Mouse (Mus musculus) layer of hippocampus, adult 8-10 months (tissue): ENCODE data around the gene Zbtb16. TPM values are rescaled to one million over a fixed set of nuclear protein-coding genes. Genes with fewer than 3 reads are reported as not detected.

Experiments used
- DNase-seq, 2 experiments: peaks; one replicate each; pipeline ENCODE4 v3.0.0; 2022; ENCODE audit warnings: low spot score in 2 of 2
- total RNA-seq, 4 experiments: library from RNA; stranded (reverse); gene quantifications; 2 replicates each; pipeline ENCODE4 v1.2.4; 2022

Zbtb16 gene
- total RNA-seq, 4 experiments from 2014 or later, result 118 to 146 (median 137) TPM

DNA sequence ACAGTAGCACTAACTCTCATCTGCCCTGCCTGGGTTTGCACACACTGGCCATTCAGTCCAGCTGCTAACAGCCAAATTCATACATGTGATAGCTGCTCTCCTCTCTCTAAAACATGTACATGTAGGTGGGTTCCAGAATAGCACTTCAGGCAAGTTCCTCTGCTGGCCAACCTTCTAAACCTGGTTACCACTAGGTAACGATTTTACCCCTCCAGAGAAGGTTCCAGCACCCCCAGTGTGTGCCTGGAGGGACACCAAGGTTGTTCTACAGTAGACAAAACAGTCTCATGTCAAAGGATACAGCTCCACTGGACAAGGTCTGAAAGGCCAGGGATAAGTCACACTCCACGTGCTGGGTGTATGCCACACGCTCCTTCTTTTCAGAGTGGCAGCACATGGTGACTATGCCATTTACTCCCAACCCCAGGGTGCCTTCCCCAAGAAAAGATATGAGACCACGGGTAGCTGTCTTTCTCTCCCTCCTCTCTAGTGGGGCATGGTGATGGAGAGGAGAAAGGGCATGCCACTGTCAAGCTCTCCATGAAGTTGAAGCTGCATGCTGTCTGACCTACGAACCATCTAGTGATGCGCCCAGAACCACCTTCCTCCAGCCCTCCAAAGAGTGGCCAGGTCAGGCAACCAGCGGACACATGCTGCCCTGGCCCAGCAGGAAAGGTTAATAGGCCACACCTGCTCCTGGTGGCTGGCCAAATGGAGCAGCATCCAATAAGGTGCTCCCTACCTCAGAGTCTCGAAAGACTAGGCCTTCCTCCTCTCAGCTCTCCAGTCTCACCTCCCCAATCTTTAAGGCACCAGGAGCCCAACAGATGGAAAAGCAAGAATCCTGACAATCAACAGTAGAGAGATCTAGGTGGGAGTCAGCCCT, 104.1 kb downstream of the Zbtb16 start:
- DNase-seq, result no peak

DNA sequence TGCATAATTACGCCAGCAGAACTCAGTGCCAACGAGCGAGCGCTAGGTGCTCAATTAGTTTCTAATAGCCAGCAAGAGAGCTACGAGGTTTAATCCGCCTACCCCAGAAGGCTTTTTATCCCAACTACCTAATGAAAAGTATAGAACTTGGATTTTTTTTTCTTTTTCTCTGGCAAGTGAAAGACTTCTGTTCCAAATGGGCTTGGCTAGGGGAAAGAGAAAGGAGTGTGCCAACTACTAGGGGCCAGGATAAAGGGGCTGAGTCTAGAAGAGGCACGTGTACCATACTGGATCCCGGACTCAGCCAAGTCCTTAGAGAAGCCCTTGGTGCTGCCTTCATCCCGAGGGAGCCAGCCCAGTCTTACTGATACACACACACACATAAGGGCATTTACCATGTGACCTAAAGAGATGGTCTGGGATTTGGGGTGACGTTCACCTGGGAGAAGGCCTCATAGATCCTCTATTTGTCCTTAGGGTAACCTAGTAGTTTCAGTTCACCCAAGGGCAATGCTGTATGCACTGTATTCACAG, 105.5 kb downstream of the Zbtb16 start:
- no peak for DNase-seq

DNA sequence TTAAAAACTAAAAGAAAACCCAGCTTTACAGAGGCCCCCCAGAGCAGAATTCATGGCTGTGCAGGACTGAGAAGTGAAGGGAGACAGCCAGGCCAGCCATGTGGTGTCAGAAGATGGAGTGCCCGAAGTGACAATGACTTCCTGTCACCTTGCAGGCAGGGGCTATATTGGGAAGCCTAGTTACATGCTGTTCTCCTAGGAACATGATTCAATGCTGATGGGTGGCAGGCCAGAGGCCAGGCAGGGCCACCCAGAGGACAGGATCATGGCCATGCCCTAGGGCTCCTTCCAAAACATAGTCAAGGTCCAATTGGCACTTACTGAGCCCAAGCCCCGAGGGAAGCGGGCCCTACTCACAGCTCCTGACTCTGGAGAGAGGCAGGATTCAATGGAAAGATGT, 106.6 kb downstream of the Zbtb16 start:
- no peak for DNase-seq

- DNase-seq, result no peak
Observed at GRCm38 (mm10) chr9:48728731-48729123, 107.3 kb downstream of the Zbtb16 start.

DNA sequence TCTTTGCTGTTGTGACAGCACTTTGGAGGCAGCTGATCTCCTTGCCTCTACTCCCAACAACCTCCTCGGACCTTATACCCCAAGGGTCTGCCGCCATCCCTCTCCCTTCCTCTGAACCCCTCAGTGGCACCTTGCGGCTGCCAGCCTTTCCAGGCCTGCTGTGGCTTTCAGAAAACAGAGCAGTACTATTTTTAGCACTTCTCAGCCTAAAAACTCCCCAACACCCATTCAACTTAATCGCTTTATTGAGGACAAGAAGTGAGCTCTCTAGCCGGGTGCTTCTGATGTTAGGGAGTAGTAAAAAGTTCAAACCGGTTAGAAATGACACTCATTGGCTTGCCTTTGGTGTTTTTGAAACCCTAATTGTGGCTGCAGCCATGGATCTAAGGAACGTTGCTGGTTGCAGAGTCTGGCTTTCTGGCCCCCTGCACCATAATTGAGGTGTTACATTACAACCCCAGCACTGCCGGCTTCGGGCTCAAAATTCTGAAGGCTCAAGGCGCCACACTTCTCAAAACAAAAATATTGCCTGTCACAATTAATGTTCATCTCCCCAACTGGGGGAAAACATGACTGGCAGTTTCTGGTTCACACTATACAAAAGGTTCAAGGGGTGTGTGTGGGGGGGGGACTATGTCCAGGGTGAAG, 107.8 kb downstream of the Zbtb16 start:
- DNase-seq, result no peak

- no peak for DNase-seq
Observed at GRCm38 (mm10) chr9:48726341-48726740, 109.7 kb downstream of the Zbtb16 start.

- DNase-seq, result no peak
Observed at GRCm38 (mm10) chr9:48725918-48726317, 110.1 kb downstream of the Zbtb16 start.

DNA sequence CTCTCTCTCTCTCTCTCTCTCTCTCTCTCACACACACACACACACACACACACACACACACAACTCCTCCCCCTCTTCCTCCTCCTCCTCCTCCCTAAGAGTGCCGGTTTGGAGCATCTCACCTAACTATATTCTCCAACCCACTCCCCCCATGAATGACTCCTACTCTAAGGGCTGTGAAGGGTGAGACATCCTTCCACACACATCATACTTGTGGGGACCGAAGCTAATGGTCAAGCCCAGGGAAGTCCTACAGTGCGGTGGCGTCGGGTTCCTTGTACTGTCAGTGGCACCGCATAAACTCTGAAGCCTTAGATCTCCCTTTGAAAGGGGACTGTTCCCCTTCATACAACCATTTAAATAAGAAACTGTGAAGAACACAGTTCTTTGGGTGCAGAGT, 110.9 kb downstream of the Zbtb16 start:
- DNase-seq, result no peak

DNA sequence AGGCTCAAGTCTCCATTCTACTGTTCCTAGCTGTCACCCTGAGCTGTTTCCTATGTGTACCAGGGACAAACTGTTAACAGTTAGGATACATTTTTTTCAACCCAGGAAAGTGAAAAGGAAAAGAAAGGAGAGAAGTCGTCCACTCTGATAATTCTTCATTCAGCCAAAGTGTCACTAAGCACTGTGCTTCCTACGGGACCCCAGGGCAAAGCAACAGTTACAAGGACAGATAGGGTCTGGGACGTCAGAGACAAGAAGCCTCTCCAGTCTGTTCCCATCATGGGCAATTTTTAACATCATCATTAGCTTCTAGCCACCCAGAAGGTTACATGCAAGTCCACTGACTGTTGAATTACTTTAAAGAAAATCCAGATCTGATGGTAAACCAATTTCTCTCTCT, 111.3 kb downstream of the Zbtb16 start:
- DNase-seq, result no peak

GRCm38 (mm10) chr9:48723511-48724304, 112.3 kb downstream of the Zbtb16 start:
- peak; percentile 81 to 90 for DNase-seq

GRCm38 (mm10) chr9:48723025-48723424, 113.0 kb downstream of the Zbtb16 start:
- DNase-seq, result no peak

GRCm38 (mm10) chr9:48722261-48722920, 113.6 kb downstream of the Zbtb16 start:
- DNase-seq, result no peak

DNA sequence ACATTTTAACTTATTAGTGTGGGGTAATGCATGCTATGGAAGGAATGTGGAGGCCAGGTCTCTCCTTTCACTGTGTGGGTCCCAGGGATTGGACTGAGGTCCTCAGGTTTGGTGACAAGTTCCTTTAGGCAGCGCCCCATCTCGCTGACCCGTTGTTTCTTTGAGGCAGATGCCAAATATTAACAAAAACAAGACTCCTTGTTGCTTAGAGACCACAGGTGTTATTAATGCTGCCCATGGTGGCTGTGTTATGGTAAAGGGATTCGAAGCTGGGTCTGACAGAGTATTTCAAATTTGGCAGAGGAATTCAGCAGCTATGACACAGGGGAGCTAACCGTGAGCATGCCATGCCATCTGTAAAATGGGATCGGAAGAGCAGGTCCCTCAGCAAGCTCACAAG, 114.4 kb downstream of the Zbtb16 start:
- DNase-seq, result no peak

DNA sequence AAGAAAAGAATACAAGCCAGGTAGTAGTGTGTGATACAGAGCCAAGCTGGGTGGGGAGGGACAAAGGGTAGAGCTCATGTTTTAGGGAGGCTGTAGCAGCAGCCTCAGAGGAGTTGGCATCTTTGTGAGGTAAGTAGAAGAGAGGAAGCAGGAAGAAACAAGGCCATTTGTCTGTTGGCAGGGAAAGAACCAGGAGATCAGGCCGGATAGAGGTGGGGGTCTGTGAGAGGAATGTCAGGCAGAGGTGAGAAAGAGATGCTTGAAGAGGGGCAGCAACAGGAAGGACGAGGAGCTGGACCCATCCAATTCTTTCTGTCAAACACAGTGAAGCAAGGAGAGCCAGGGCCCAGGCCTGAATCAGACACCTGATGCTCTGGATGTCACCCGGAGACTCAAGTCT, 114.8 kb downstream of the Zbtb16 start:
- DNase-seq, result no peak

DNA sequence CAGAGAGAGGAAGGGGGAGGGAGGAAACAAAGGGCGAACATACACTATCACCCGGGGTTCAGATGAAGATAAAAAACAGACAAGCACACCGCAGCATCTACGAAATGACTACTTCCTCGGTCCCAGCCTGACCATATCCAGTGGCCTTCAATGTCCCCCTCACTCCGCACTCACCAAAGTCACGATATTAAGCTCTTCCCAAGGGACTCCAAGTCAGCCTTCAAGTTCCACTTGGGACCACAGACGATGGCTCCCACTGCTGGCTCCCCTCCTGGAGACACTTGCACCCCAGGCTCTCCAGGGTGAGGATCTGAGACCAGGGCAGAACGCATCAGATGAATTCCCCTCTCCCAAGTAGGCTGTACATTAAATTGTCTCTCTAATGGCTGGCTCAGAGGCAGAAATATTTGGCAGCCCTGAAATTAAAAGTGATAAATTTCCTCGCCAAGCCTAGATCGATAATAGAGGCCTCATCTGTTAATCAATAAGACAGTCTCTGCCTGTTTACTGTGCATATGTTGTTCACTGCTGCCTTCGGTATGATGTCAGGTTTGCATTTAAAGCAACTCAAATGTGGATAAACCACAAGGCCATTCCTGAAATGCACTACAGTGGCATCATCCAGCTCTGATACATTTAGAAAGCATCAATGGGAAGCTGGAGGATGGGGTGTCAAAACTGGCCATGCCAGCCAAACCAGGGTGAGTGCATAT, 115.6 kb downstream of the Zbtb16 start:
- no peak for DNase-seq

DNA sequence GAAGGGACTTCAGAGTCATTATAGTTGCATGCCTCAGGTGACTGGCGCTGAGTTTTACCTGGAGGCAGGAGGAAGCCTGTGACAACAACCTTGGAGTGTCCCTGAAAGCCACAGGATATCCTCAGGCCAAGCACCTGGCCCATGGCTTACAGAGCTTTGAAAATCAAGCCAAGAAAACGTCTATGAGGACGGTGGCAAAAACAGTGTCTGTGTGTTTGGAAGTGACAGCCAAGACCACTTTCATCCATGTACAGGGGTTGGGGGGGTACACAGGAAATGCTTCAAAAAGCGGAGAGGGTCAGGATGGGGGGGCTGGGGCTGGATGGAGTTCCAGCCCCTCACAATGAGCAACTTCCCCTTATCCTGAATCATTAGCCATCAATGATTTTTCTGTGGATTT, 116.4 kb downstream of the Zbtb16 start:
- no peak for DNase-seq

DNA sequence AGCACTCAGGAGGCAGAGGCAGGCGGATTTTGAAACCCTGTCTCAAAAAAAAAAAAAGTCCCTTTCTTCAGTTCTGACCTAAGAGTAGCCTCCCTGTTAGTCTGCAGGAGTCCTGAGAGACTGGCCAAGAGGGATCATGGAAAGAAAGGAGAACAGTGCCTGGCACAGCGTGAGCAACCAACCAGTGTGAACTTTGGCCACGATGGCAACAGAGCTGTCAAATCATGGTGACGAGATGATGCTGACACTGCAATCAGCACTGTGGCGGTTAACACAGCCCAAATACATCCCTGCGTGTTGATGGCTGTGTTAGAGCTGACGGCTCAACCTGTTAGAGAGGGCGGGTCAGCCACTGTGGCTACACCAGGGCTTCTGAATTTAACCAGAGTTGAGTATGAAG, 119.5 kb downstream of the Zbtb16 start:
- DNase-seq, result no peak

DNA sequence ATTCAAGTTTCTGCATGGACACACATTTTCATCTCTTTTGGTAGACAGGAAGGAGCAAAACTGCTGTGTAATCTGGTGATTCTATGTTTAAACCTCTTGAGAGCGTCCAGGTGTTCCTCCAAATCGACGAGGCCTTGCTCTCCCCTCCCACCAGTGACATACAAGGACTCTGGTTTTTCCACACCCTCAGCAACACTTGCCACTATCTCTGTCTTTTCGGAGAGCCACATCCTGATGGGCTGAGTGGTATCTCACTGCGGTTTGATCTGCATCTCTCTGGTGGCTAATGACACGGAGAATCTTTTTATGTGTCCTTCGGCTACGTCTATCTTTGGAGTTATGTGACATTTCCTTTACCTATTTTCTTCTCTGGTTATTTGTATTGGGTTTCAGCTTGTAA, 121.0 kb downstream of the Zbtb16 start:
- no peak for DNase-seq

- DNase-seq, result no peak
Observed at GRCm38 (mm10) chr9:48713779-48714178, 122.2 kb downstream of the Zbtb16 start.

DNA sequence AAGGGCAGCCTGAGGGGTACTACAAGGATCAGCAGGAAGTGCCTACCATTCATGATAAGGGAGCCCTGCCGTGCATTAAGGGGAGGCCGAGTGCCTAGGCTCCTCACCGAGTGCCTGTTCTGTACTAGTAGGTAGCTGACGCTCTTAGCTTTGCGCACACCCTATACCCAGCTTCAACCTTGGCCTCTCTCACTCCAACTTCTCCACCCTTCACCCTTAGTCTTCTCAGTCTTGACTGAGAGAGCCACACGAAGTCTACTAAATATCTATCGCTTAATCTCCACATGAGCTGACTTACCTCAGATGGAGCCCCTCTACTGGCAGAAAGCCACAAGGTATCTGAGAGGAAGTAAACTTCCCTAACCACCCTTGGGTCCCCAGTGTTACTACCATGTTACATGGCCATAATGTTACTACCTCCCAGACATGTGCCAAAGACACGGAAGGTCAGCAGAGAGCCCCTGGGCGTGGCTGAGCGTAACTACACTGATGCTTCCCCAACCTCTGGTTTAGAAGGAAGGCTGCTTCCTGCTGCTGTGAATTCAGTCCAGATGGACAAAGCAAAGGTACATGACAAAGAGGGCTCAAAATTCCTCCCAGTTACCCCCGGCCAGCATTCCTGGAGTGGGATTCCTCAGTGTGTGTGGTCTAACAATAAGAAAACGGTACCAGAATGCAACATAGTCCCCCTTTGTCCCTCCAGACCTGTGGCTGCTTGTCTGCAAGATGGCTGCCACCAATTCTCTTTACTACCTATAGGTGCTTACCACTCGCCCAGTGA, 122.8 kb downstream of the Zbtb16 start:
- no peak for DNase-seq
